Mouse (Mus musculus): ENCODE data around the gene Mgmt. TPM values are rescaled to one million over a fixed set of nuclear protein-coding genes. Genes with fewer than 3 reads are reported as not detected.

Gene Mgmt
- polyA plus RNA-seq, 1 experiment from 2014 or later = 6.1 TPM

DNA sequence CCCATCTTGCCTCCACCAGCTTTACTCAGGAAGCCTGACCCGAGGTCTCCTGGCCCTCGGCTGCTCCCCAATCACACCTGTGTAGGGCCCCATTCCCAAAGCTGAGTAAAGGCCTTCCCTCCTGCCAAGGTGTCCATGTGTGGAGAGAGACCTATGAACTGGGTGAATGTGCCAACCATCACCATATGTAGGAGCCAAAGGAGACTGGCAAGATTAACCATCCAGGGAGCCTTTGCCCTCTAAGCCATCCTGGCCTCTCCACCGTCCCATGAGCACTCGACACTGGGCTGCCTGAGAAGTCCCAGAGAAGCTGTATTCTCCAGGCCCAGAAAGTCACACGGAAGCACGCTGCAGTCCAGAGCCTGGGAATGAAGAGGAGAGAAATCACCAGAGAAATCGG lies 190.2 kb downstream of the Mgmt start:
- no peak for ATAC-seq (ENCODE audit: low read depth)
- Histone ChIP-seq H3K9me3 (ENCODE audit: control insufficient read depth, low read length) (no peaks in the 10 kb centered on the region), H3K27ac (ENCODE audit: low read length) (no peak overlapping the region), H3K4me1 (replicated peaks; ENCODE audit: control insufficient read depth, insufficient read depth, low read length) (peaks cover 18% of the 10 kb centered on the region), H3K27me3 (ENCODE audit: control insufficient read depth, insufficient read depth, low read depth, low read length) (peaks cover 8% of the 10 kb centered on the region; the same call in 1 of the 2 replicates), H3K36me3 (ENCODE audit: control insufficient read depth, insufficient read depth, low read length) (no peaks in the 10 kb centered on the region), H3K4me3 (ENCODE audit: low read length) (no peak overlapping the region), H3K9ac (ENCODE audit: low read length) (no peak overlapping the region), H3K4me2 (ENCODE audit: low read depth, low read length) (no peak overlapping the region)
- WGBS = 88% methylated on average over 7 of the region's 7 CpGs

GRCm38 (mm10) chr7:137085969-137086606 lies 191.7 kb downstream of the Mgmt start:
- Histone ChIP-seq H3K4me3 (ENCODE audit: low read length) (no peak overlapping the region), H3K9me3 (ENCODE audit: control insufficient read depth, low read length) (no peaks in the 10 kb centered on the region), H3K36me3 (ENCODE audit: control insufficient read depth, insufficient read depth, low read length) (no peaks in the 10 kb centered on the region), H3K4me2 (ENCODE audit: low read depth, low read length) (no peak overlapping the region; the same call in 1 of the 2 replicates), H3K27ac (ENCODE audit: low read length) (peak overlapping the region; percentile 67; the same call in 1 of the 2 replicates), H3K9ac (ENCODE audit: low read length) (no peak overlapping the region), H3K4me1 (replicated peaks; ENCODE audit: control insufficient read depth, insufficient read depth, low read length) (peaks cover 18% of the 10 kb centered on the region), H3K27me3 (ENCODE audit: control insufficient read depth, insufficient read depth, low read depth, low read length) (peaks cover 5% of the 10 kb centered on the region; the same call in 1 of the 2 replicates)
- 7% methylated on average over 14 of the region's 14 CpGs for WGBS
- peak; percentile 94 for ATAC-seq (ENCODE audit: low read depth)

- no peaks in the 10 kb centered on the region for H3K36me3 ChIP-seq (ENCODE audit: control insufficient read depth, insufficient read depth, low read length)
- no peaks in the 10 kb centered on the region for H3K9me3 ChIP-seq (ENCODE audit: control insufficient read depth, low read length)
- peaks cover 18% of the 10 kb centered on the region for H3K4me1 ChIP-seq (replicated peaks; ENCODE audit: control insufficient read depth, insufficient read depth, low read length)
- no peak overlapping the region for H3K4me3 ChIP-seq (ENCODE audit: low read length)
- 40% methylated on average over 6 of the region's 6 CpGs for WGBS
- H3K27me3 ChIP-seq (ENCODE audit: control insufficient read depth, insufficient read depth, low read depth, low read length) = peaks cover 5% of the 10 kb centered on the region; the same call in 1 of the 2 replicates
- no peak overlapping the region for H3K27ac ChIP-seq (ENCODE audit: low read length)
- H3K9ac ChIP-seq (ENCODE audit: low read length) = no peak overlapping the region
- ATAC-seq (ENCODE audit: low read depth) = no peak
- H3K4me2 ChIP-seq (ENCODE audit: low read depth, low read length) = no peak overlapping the region; the same call in 1 of the 2 replicates
Measured at GRCm38 (mm10) chr7:137087136-137087535, 192.7 kb downstream of the Mgmt start.

- Histone ChIP-seq H3K36me3 (ENCODE audit: control insufficient read depth, insufficient read depth, low read length) (no peaks in the 10 kb centered on the region), H3K4me2 (ENCODE audit: low read depth, low read length) (no peak overlapping the region), H3K9me3 (ENCODE audit: control insufficient read depth, low read length) (no peaks in the 10 kb centered on the region), H3K27ac (ENCODE audit: low read length) (no peak overlapping the region), H3K9ac (ENCODE audit: low read length) (no peak overlapping the region), H3K4me1 (replicated peaks; ENCODE audit: control insufficient read depth, insufficient read depth, low read length) (peaks cover 18% of the 10 kb centered on the region), H3K27me3 (ENCODE audit: control insufficient read depth, insufficient read depth, low read depth, low read length) (peaks cover 5% of the 10 kb centered on the region; the same call in 1 of the 2 replicates), H3K4me3 (ENCODE audit: low read length) (no peak overlapping the region)
- 87% methylated on average over 6 of the region's 6 CpGs for WGBS
- ATAC-seq (ENCODE audit: low read depth) = no peak
Measured at GRCm38 (mm10) chr7:137088141-137088540, 193.7 kb downstream of the Mgmt start.

DNA sequence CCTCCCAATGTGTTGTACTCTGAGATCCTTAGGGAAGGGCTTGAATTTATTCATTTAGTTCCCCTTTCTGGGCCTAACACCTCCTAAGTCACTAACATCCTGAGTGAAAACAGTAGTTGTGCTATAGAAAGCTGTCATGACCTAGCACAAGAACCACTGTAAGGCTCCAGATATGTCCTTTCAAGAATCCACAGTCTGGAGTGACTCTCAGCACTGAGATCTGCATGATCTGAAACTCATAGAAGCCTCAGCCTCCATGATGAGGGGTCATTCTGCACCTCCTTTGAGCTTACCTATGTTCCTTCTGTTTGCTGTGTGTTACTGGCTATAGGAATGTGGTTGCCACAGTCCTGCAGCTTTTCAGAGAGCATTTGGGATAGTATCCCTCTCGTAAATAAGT lies 200.1 kb downstream of the Mgmt start:
- H3K4me1 ChIP-seq (replicated peaks; ENCODE audit: control insufficient read depth, insufficient read depth, low read length) = no peaks in the 10 kb centered on the region
- no peaks in the 10 kb centered on the region for H3K36me3 ChIP-seq (ENCODE audit: control insufficient read depth, insufficient read depth, low read length)
- H3K4me2 ChIP-seq (ENCODE audit: low read depth, low read length) = no peak overlapping the region
- H3K9ac ChIP-seq (ENCODE audit: low read length) = no peak overlapping the region
- WGBS = 85% methylated on average over 1 of the region's 1 CpGs
- no peaks in the 10 kb centered on the region; the same call in 1 of the 2 replicates for H3K9me3 ChIP-seq (ENCODE audit: control insufficient read depth, low read length)
- no peaks in the 10 kb centered on the region; the same call in 1 of the 2 replicates for H3K27me3 ChIP-seq (ENCODE audit: control insufficient read depth, insufficient read depth, low read depth, low read length)
- H3K4me3 ChIP-seq (ENCODE audit: low read length) = no peak overlapping the region
- no peak for ATAC-seq (ENCODE audit: low read depth)
- no peak overlapping the region for H3K27ac ChIP-seq (ENCODE audit: low read length)

GRCm38 (mm10) chr7:137095702-137096101 lies 201.3 kb downstream of the Mgmt start:
- H3K4me2 ChIP-seq (ENCODE audit: low read depth, low read length) = no peak overlapping the region
- no peak overlapping the region for H3K27ac ChIP-seq (ENCODE audit: low read length)
- H3K36me3 ChIP-seq (ENCODE audit: control insufficient read depth, insufficient read depth, low read length) = no peaks in the 10 kb centered on the region
- no peak for ATAC-seq (ENCODE audit: low read depth)
- 81% methylated on average over 1 of the region's 1 CpGs for WGBS
- no peaks in the 10 kb centered on the region for H3K4me1 ChIP-seq (replicated peaks; ENCODE audit: control insufficient read depth, insufficient read depth, low read length)
- no peak overlapping the region for H3K4me3 ChIP-seq (ENCODE audit: low read length)
- no peak overlapping the region for H3K9ac ChIP-seq (ENCODE audit: low read length)
- no peaks in the 10 kb centered on the region for H3K27me3 ChIP-seq (ENCODE audit: control insufficient read depth, insufficient read depth, low read depth, low read length)
- no peaks in the 10 kb centered on the region; the same call in 1 of the 2 replicates for H3K9me3 ChIP-seq (ENCODE audit: control insufficient read depth, low read length)

- Histone ChIP-seq H3K4me1 (replicated peaks; ENCODE audit: control insufficient read depth, insufficient read depth, low read length) (no peaks in the 10 kb centered on the region), H3K9me3 (ENCODE audit: control insufficient read depth, low read length) (no peaks in the 10 kb centered on the region; the same call in 1 of the 2 replicates), H3K27ac (ENCODE audit: low read length) (no peak overlapping the region), H3K36me3 (ENCODE audit: control insufficient read depth, insufficient read depth, low read length) (no peaks in the 10 kb centered on the region), H3K27me3 (ENCODE audit: control insufficient read depth, insufficient read depth, low read depth, low read length) (no peaks in the 10 kb centered on the region), H3K4me2 (ENCODE audit: low read depth, low read length) (no peak overlapping the region), H3K9ac (ENCODE audit: low read length) (no peak overlapping the region), H3K4me3 (ENCODE audit: low read length) (no peak overlapping the region)
- ATAC-seq (ENCODE audit: low read depth) = no peak
- WGBS = 56% methylated on average over 3 of the region's 3 CpGs
Measured at GRCm38 (mm10) chr7:137099766-137100165, 205.4 kb downstream of the Mgmt start.

GRCm38 (mm10) chr7:137102606-137103195 lies 208.3 kb downstream of the Mgmt start:
- Histone ChIP-seq H3K4me1 (replicated peaks; ENCODE audit: control insufficient read depth, insufficient read depth, low read length) (no peaks in the 10 kb centered on the region), H3K36me3 (ENCODE audit: control insufficient read depth, insufficient read depth, low read length) (no peaks in the 10 kb centered on the region), H3K4me2 (ENCODE audit: low read depth, low read length) (no peak overlapping the region), H3K9ac (ENCODE audit: low read length) (no peak overlapping the region), H3K9me3 (ENCODE audit: control insufficient read depth, low read length) (no peaks in the 10 kb centered on the region), H3K27ac (ENCODE audit: low read length) (no peak overlapping the region), H3K4me3 (ENCODE audit: low read length) (no peak overlapping the region), H3K27me3 (ENCODE audit: control insufficient read depth, insufficient read depth, low read depth, low read length) (no peaks in the 10 kb centered on the region)
- 80% methylated on average over 10 of the region's 10 CpGs for WGBS
- no peak for ATAC-seq (ENCODE audit: low read depth)

DNA sequence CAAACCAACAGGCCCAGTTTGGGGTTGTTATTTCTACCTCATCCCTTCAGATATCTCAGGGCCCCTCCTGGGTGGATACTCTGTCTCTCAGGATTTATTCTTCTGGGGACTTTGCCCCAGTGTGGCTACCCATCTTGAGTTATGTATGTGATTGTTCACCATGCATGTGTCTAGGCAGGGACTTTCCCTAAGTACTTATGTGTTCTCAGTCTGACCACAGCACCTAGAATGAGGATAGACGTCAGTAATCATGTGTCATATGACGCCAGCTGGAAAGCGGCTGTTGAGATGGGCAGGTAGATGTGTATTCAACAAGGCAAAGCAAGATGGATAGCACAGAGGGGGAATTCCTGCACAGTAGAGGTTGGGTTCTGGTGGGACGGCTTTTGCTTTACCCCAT lies 217.7 kb downstream of the Mgmt start:
- H3K36me3 ChIP-seq (ENCODE audit: control insufficient read depth, insufficient read depth, low read length) = no peaks in the 10 kb centered on the region
- no peak overlapping the region for H3K4me3 ChIP-seq (ENCODE audit: low read length)

More for the DNA sequence above, 217.7 kb downstream of the Mgmt start:
- Histone ChIP-seq H3K27me3 (ENCODE audit: control insufficient read depth, insufficient read depth, low read depth, low read length) (no peaks in the 10 kb centered on the region), H3K4me1 (replicated peaks; ENCODE audit: control insufficient read depth, insufficient read depth, low read length) (no peaks in the 10 kb centered on the region), H3K27ac (ENCODE audit: low read length) (no peak overlapping the region), H3K9ac (ENCODE audit: low read length) (no peak overlapping the region), H3K4me2 (ENCODE audit: low read depth, low read length) (no peak overlapping the region), H3K9me3 (ENCODE audit: control insufficient read depth, low read length) (peaks cover 4% of the 10 kb centered on the region)
- no peak for ATAC-seq (ENCODE audit: low read depth)
- 94% methylated on average over 4 of the region's 4 CpGs for WGBS

Data from lung, embryonic 16.5 days (tissue).